Mouse (Mus musculus) C2C12 (cell line): Measurements from ENCODE around the gene Ngly1. TPM values are rescaled to one million over a fixed set of nuclear protein-coding genes. Genes with fewer than 3 reads are reported as not detected.

Source experiments
- H3K27me3 ChIP-seq: one replicate; pipeline ENCODE4 v1.6.1; 2011; ENCODE audit not compliant: control insufficient read depth, insufficient read depth, insufficient read length
- H3K36me3 ChIP-seq: one replicate; pipeline ENCODE4 v1.6.1; 2011; ENCODE audit not compliant: control insufficient read depth, insufficient read depth
- H3K4me3 ChIP-seq: one replicate; pipeline ENCODE4 v1.5.1; 2011; ENCODE audit warnings: mild to moderate bottlenecking, control low read depth; ENCODE audit not compliant: poor library complexity, insufficient read depth, severe bottlenecking
- H3K79me2 ChIP-seq: one replicate; pipeline ENCODE4 v1.6.1; 2011; ENCODE audit not compliant: control insufficient read depth, insufficient read depth
- H3K79me3 ChIP-seq: one replicate; pipeline ENCODE4 v1.6.1; 2011; ENCODE audit warnings: low read depth, control low read depth
- H3ac ChIP-seq: one replicate; pipeline ENCODE3; 2011; ENCODE audit warnings: low read depth; ENCODE audit not compliant: control insufficient read depth, insufficient read length
- CEBPB ChIP-seq: IDR thresholded peaks from one replicate; pipeline ENCODE4 v1.6.1; 2011; ENCODE audit warnings: low read depth, mild to moderate bottlenecking, control low read depth, moderate library complexity
- CTCF ChIP-seq: IDR thresholded peaks from one replicate; pipeline ENCODE4 v1.5.1; 2011; ENCODE audit not compliant: control insufficient read depth, insufficient read depth, insufficient read length
- FOSL1 ChIP-seq: IDR thresholded peaks from one replicate; pipeline ENCODE4 v1.8.0; 2011; ENCODE audit warnings: mild to moderate bottlenecking, low read length; ENCODE audit not compliant: poor library complexity, insufficient read depth, severe bottlenecking
- MAX ChIP-seq: IDR thresholded peaks from one replicate; pipeline ENCODE4 v1.6.1; 2011; ENCODE audit warnings: mild to moderate bottlenecking, control low read depth
- MYOD1 ChIP-seq: IDR thresholded peaks from one replicate; pipeline ENCODE4 v1.6.1; 2011; ENCODE audit warnings: low read depth; ENCODE audit not compliant: control insufficient read depth, insufficient read length
- MYOG ChIP-seq: IDR thresholded peaks from one replicate; pipeline ENCODE4 v1.6.1; 2011; ENCODE audit not compliant: control insufficient read depth, insufficient read length; ENCODE audit errors: extremely low read depth
- USF1 ChIP-seq: IDR thresholded peaks from one replicate; pipeline ENCODE4 v1.6.1; 2011; ENCODE audit warnings: low read depth, mild to moderate bottlenecking, control low read depth, moderate library complexity
- long read RNA-seq, 2 experiments: library from polyadenylated mRNA; unstranded; transcript quantifications; one replicate each; pipeline ENCODE4 v2.0.0; 2019 to 2020
- polyA plus RNA-seq: library from polyadenylated mRNA; unstranded; fragments of >200 nt; fragmentation: generic; extraction: Trizol; gene quantifications from one replicate; pipeline ENCODE4 v1.2.1, GENCODE M21; 2012; ENCODE audit warnings: missing spikeins

The Ngly1 gene
- 7.4 TPM for polyA plus RNA-seq
- long read RNA-seq, experiment 1, transcript Ngly1-201 (12 exons, 2,935 nt): major isoform, 23 of 33 reads
- long read RNA-seq, experiment 1, partial matches to known transcripts: 4 of 33 reads
- long read RNA-seq, experiment 1, other reads (novel, unspliced or antisense): 6 of 33 reads
- long read RNA-seq, experiment 2, transcript Ngly1-201 (12 exons, 2,935 nt): major isoform, 161 of 198 reads
- long read RNA-seq, experiment 2, transcript Ngly1-207 (11 exons, 2,329 nt): minor isoform, 9 of 198 reads
- long read RNA-seq, experiment 2, partial matches to known transcripts: 15 of 198 reads
- long read RNA-seq, experiment 2, other reads (novel, unspliced or antisense): 13 of 198 reads

DNA sequence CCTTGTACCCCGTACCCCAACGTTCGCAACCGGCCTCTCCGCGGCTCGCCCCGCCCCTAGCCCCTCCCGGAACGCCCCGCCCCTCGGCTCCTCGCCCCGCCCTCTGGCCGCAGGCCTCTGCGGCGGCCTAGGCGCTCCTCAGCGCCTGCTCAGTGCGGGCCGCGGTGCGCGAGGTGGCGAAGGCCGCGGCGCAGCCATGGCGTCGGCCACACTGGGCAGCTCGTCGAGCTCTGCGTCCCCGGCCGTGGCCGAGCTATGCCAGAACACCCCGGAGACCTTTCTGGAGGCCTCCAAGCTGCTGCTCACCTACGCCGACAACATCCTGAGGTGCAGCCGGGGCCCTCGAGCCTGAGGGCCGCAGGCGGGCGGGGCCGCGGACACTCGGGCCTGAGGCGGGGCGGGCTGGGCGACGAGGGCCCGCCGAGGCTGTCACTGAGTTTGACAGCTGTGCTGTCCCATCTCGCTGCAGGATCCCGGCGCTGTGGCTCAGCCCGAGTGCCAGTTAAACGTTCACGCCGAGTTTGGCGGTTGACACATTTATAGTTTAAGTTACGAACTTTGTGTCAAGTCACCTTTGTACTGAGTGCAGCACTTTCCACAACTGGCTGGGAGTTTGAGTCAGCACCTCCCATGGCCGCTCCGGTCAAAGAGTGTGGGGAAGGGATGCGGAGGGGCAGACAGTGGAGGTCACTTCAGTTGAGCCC is at the start of gene Ngly1, which contains the start of gene Oxsm:
Gene Ngly1, plus strand, starts transcription at position 110 of the 704 bp plus-strand sequence.
Gene Oxsm, minus strand, starts transcription at position 638 of the 704 bp plus-strand sequence.
- TF ChIP-seq CEBPB: no peak
- TF ChIP-seq USF1: no peak
- no peak for TF ChIP-seq MYOG
- no peak for TF ChIP-seq FOSL1
- TF ChIP-seq CTCF: no peak
- no peak for TF ChIP-seq MYOD1
- no peak for TF ChIP-seq MAX
- H3K27me3 ChIP-seq: no peaks in the 10 kb centered on the region
- H3K79me2 ChIP-seq: peaks cover 22% of the 10 kb centered on the region
- peaks cover 2% of the 10 kb centered on the region for H3K79me3 ChIP-seq
- no peaks in the 10 kb centered on the region for H3K36me3 ChIP-seq
- peak within 1 kb of the TSS; percentile 85 for H3ac ChIP-seq
- H3K4me3 ChIP-seq: peak within 1 kb of the TSS; percentile 44

DNA sequence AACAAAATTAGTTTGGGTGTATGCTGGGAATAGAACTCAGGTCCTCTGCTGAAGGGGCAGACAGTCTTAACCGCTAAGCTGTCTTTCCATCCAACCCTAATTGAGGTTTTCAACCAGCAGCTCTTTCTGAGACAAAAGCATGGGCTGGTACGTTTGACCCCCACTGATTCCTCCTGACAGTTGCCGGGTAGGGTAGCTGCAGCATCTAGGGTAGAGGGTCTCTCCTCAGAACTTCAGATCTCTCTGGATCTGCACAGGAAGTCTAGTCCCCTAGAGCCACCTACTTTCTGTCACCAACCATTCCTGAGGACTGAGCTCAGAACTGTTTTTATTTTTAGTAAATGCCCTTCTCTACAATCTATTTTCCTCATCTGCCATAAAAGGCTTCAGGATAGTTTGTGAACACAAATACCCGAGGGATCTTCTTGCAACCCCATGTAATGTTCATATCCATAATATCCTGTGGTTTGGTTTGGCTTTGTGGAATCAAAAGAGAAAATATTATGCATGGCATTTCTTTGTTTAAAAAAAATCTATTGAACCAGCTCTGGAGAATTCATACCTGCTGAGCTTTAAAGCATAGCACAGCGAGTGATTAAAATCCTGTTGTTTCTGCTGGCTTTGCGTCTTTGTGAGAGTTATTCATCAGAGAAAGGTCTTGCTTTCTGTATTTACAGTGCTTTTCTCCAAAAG is 48.7 kb upstream of the Ngly1 start:
- no peak overlapping the region for H3ac ChIP-seq
- no peaks in the 10 kb centered on the region for H3K36me3 ChIP-seq
- no peaks in the 10 kb centered on the region for H3K79me3 ChIP-seq
- no peaks in the 10 kb centered on the region for H3K79me2 ChIP-seq
- H3K4me3 ChIP-seq: no peak overlapping the region
- no peaks in the 10 kb centered on the region for H3K27me3 ChIP-seq
- TF ChIP-seq MYOD1: no peak
- TF ChIP-seq FOSL1: no peak
- no peak for TF ChIP-seq USF1
- TF ChIP-seq CEBPB: no peak
- TF ChIP-seq CTCF: no peak
- TF ChIP-seq MAX: no peak
- no peak for TF ChIP-seq MYOG

DNA sequence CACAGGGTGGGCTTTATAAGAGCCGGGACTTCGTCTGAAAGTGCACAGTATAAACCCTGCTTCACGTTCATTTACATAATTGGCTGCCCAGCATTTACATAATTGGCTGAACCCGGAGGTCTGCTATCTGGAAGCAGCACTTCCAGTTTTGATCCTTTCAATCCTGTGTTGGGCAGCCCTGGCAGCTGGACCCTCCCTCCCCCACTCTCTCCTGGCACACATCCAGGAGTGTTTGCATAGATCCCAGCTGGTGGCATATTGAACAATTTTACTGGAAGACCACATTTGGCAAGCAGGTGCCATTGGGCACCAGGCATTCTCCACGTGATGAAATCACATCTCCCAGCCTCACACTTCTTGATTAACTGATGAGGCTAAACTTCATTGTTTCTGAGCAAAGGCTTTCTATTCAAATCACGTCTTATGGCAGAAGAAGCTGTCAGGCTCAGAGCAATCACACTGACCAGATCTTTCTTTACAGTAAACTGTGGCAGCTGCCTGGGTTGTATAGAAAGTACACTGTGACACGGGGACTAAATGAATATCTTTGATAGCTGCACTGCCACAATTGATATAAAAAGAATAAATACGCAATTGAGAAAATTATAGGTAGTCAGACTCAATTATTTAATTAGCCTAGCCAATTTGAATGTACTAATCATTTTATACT is 48.0 kb upstream of the Ngly1 start:
- no peak overlapping the region for H3K4me3 ChIP-seq
- no peaks in the 10 kb centered on the region for H3K79me3 ChIP-seq
- no peak for TF ChIP-seq FOSL1
- TF ChIP-seq USF1: no peak
- no peak for TF ChIP-seq MYOG
- no peak for TF ChIP-seq MYOD1
- no peak for TF ChIP-seq MAX
- TF ChIP-seq CEBPB: no peak
- no peak for TF ChIP-seq CTCF
- no peaks in the 10 kb centered on the region for H3K27me3 ChIP-seq
- H3ac ChIP-seq: no peak overlapping the region
- no peaks in the 10 kb centered on the region for H3K79me2 ChIP-seq
- H3K36me3 ChIP-seq: no peaks in the 10 kb centered on the region

DNA sequence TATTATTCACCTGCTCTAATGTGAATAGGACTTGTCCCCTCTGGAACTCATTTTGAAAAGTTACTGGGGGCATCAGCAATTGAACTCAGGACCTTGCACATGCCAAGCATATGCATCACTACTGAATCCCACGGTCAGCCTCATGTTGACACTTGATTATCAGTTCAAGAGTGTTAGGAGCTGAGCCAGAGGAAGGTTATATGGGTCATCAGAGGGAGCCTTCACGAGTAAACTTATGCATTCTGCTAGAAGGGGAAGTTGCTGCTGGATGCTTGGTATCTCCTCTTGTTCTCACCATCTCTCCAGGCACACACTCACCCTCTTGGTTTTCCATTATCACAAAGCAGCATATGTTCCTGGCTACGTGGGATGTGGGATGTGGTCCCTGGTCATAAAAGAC is 47.4 kb upstream of the Ngly1 start:
- H3K4me3 ChIP-seq: no peak overlapping the region
- TF ChIP-seq MAX (no peak), MYOD1 (no peak), CTCF (no peak), CEBPB (no peak), MYOG (no peak)
- no peaks in the 10 kb centered on the region for H3K27me3 ChIP-seq
- no peaks in the 10 kb centered on the region for H3K79me2 ChIP-seq
- H3ac ChIP-seq: no peak overlapping the region
- H3K79me3 ChIP-seq: no peaks in the 10 kb centered on the region
- H3K36me3 ChIP-seq: no peaks in the 10 kb centered on the region

DNA sequence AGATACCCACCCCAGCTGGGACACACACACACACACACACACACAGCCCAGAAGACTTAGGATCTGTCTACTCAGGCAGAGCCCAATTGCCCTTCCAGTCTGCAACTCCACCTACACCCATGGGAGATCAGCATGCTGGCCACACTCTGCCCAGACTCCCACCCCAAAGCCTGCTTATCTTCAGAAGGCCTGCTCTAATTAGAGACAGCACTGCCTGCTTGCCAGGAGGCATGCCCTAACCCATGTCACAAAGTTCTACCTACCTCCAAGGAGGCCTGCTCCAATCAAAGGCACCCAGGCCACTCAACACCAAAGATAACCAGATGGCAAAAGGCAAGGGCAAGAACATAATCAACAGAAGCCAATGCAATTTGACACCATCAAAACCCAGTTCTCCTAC is 41.4 kb upstream of the Ngly1 start:
- Histone ChIP-seq H3ac (no peak overlapping the region), H3K79me2 (no peaks in the 10 kb centered on the region), H3K4me3 (no peak overlapping the region), H3K27me3 (no peaks in the 10 kb centered on the region), H3K79me3 (no peaks in the 10 kb centered on the region), H3K36me3 (no peaks in the 10 kb centered on the region)
- TF ChIP-seq MAX (no peak), FOSL1 (no peak), MYOG (no peak), MYOD1 (no peak), USF1 (no peak), CEBPB (no peak), CTCF (no peak)
